In genomic region chr13:73277797-73278196, GRCm38 (mm10) we compare ENCODE assay signal across 11 mouse cellular contexts. TPM values are rescaled to one million over a fixed set of nuclear protein-coding genes. Genes with fewer than 3 reads are reported as not detected.
"Had no signal": no experiment of that assay in that cellular context is flagged by ENCODE, and none has a peak within 500 bp of the region (broad histone marks: within the 10 kb centered on the region; RNA-seq: fewer than 3 reads in every experiment).

No protein-coding gene starts in this region.

- H3K9me3 ChIP-seq: limb, embryonic 13.5 days; neural tube, embryonic 12.5 days had no signal

- H3K27ac ChIP-seq: limb, embryonic 13.5 days; liver, embryonic 14.5 days; neural tube, embryonic 12.5 days; stomach, postnatal 0 days had no signal

- H3K36me3 ChIP-seq: limb, embryonic 13.5 days; neural tube, embryonic 12.5 days had no signal

- ATAC-seq: lung, postnatal 0 days had no signal

- H3K4me3 ChIP-seq: limb, embryonic 13.5 days; neural tube, embryonic 12.5 days had no signal

- H3K4me1 ChIP-seq: limb, embryonic 13.5 days; neural tube, embryonic 12.5 days had no signal

- DNase-seq: kidney, postnatal 14 days; left cerebral cortex, postnatal 4 days; lung, adult 2 months; lung, postnatal 36 days; midbrain, embryonic 14.5 days; thymus, postnatal 4 days had no signal

- H3K9ac ChIP-seq: limb, embryonic 13.5 days; liver, embryonic 14.5 days; neural tube, embryonic 12.5 days had no signal

- H3K4me2 ChIP-seq: limb, embryonic 13.5 days; neural tube, embryonic 12.5 days had no signal

RNA-seq across cellular contexts. Expression of gene Irx4, which starts 17.5 kb away (rescaled TPM):
- polyA plus RNA-seq: liver, embryonic 14.5 days; lung, adult 2 months; lung, postnatal 0 days; stomach, postnatal 0 days had no signal
